Mouse (Mus musculus): Measurements from ENCODE around the gene Armc7. TPM values are rescaled to one million over a fixed set of nuclear protein-coding genes. Genes with fewer than 3 reads are reported as not detected.

The Armc7 gene
- total RNA-seq (2012; rRNA removed) (8.7 and 8.9 TPM in 2 replicates), total RNA-seq (2014; rRNA removed) (6.0 and 7.5 TPM in 2 replicates), polyA plus RNA-seq (2012; ENCODE audit: insufficient read length, low read depth) (12.5 TPM in 2 replicates)

DNA sequence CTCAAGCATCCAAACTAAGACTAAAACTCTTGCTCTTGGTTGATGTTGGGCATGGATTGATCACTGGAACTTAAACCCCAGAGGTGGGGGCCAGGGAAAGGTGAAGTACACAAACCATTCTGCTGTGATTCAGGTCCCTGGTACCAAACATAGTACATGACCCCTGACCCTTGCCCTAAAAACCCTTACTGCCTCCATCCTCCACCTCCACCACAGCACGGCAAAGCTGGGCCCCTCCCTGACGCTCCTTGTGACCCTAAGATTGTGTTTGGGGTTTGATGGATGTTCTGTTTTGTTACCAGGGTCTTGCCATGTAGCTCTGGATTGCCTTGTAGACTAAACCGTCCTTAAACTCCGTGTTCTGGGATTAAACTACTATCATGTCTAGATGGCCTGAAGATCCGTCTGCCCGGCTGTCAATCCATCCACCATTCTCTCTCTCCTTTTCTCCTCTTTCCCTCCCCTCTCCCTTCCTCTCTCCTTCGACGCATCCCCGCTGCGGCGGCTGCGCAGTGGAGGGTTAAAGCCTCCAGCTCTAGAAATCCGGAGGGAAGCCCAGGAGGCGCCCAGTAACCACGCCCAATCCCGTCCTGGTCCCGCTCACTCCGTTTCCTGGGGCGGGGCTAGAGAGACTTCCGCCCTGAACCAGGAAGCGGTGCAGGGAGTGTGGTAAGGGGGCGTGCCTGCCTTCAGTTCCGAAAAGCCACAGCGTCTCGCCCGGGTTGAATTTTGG lies at the start of gene Armc7:
Gene Armc7 (plus strand): TSS at position 643 of the 733 bp plus-strand sequence.
- Histone ChIP-seq H3K27ac (ENCODE audit: insufficient read depth, low read depth) (peak within 1 kb of the TSS; percentile 63), H3K27me3 (replicated peaks) (no peaks in the 10 kb centered on the region), H3K4me3 (replicated peaks in 1 of 3; ENCODE audit: low read depth in 2 of 3, low read length in 2 of 3, poor library complexity in 1 of 3) (peak within 1 kb of the TSS; percentile 80 to 93 (median 84)), H3K36me3 (replicated peaks in 1 of 2; ENCODE audit: control insufficient read depth in 1 of 2, insufficient read depth in 1 of 2, low read length in 1 of 2) (peaks cover 5 to 13% of the 10 kb centered on the region in 2 experiments), H3K4me2 (ENCODE audit: insufficient read depth, low read depth, poor library complexity, severe bottlenecking) (peak within 1 kb of the TSS; percentile 91), H3K4me1 (ENCODE audit: control insufficient read depth in 1 of 2, insufficient read depth in 2 of 2) (peaks cover 10 to 53% of the 10 kb centered on the region in 2 experiments), H3K9ac (ENCODE audit: insufficient read depth, low read depth) (peak within 1 kb of the TSS; percentile 86), H3K9me3 (replicated peaks; ENCODE audit: low read length) (no peaks in the 10 kb centered on the region), H3K79me2 (replicated peaks; ENCODE audit: control insufficient read depth, extremely low read depth, insufficient read depth, poor library complexity, severe bottlenecking) (peaks cover 32% of the 10 kb centered on the region)
- peak; percentile 99 for DNase-seq (ENCODE audit: extremely low read depth)
- in situ Hi-C loops (cut with MboI; ENCODE audit: low pct_ligation_motif_present, low pct_unique_long_range_greater_than_20kb, low sequenced_read_pairs) = loop anchor here (10.0 kb wide), 2 partner anchors 60 to 260 kb away; partner anchors contain the start of gene Atp5h
- TF ChIP-seq E2F4 (IDR thresholded peaks at IDR 0.05; ENCODE audit: insufficient replicate concordance, low read depth, low read length) (no peak), MAZ (IDR thresholded peaks at IDR 0.05; ENCODE audit: low read depth, low read length) (no peak), SMC3 (IDR thresholded peaks at IDR 0.05; ENCODE audit: low read depth, low read length) (no peak), MEF2A (IDR thresholded peaks at IDR 0.05; ENCODE audit: borderline replicate concordance, low read depth, low read length) (peak; percentile 50; the same call in 1 of the 2 replicates), SIN3A (IDR thresholded peaks at IDR 0.05; ENCODE audit: low read length) (peak; percentile 99), TCF12 (IDR thresholded peaks at IDR 0.05; ENCODE audit: low read depth, low read length) (peak; percentile 68; the same call in 1 of the 2 replicates), PAX5 (IDR thresholded peaks at IDR 0.05; ENCODE audit: low read length) (no peak), IRF4 (IDR thresholded peaks at IDR 0.05; ENCODE audit: low read depth, low read length) (peak; percentile 32; the same call in 1 of the 2 replicates), MAFK (IDR thresholded peaks at IDR 0.05; ENCODE audit: insufficient replicate concordance, low read length) (no peak), MYC (IDR thresholded peaks at IDR 0.05; ENCODE audit: low read depth, low read length) (no peak), EP300 (IDR thresholded peaks at IDR 0.05; ENCODE audit: low read length) (no peak), RAD21 (IDR thresholded peaks at IDR 0.05; ENCODE audit: low read depth, low read length) (no peak), RCOR1 (conservative IDR thresholded peaks at IDR 0.05; ENCODE audit: low read depth, low read length) (0 out of 2 replicates have a peak, but pooled peaks have one; percentile 25), TBP (conservative IDR thresholded peaks at IDR 0.05; ENCODE audit: low read depth, low read length) (no peak; the same call in 1 of the 2 replicates), CHD1 (IDR thresholded peaks at IDR 0.05; ENCODE audit: low read depth, low read length) (no peak), MXI1 (IDR thresholded peaks at IDR 0.05; ENCODE audit: low read depth, low read length) (peak; percentile 96), ELF1 (IDR thresholded peaks at IDR 0.05; ENCODE audit: low read depth, low read length) (peak; percentile 99), USF1 (IDR thresholded peaks at IDR 0.05; ENCODE audit: low read depth, low read length) (no peak), JUND (conservative IDR thresholded peaks at IDR 0.05; ENCODE audit: low read depth, low read length) (no peak), HCFC1 (IDR thresholded peaks at IDR 0.05; ENCODE audit: low read depth, low read length) (peak; percentile 79), ZC3H11A (IDR thresholded peaks at IDR 0.05; ENCODE audit: low read depth, low read length) (no peak), POLR2A (IDR thresholded peaks at IDR 0.05; ENCODE audit: low read depth, low read length) (peak; percentile 92), NELFE (IDR thresholded peaks at IDR 0.05; ENCODE audit: low read depth, low read length) (peak; percentile 84), ZMIZ1 (IDR thresholded peaks at IDR 0.05; ENCODE audit: low read depth, low read length) (peak; percentile 79; the same call in 1 of the 2 replicates), ETS1 (conservative IDR thresholded peaks at IDR 0.05; ENCODE audit: low read depth, low read length) (peak; percentile 53; the same call in 1 of the 2 replicates), USF2 (conservative IDR thresholded peaks at IDR 0.05; ENCODE audit: low read depth, low read length) (no peak), CTCF (conservative IDR thresholded peaks at IDR 0.05 in 1 of 2, IDR thresholded peaks at IDR 0.05 in 1 of 2; ENCODE audit: low read depth in 2 of 2, low read length in 2 of 2) (0 out of 4 replicates have a peak, but pooled peaks of 1 of the 2 experiments have one; percentile 4), BHLHE40 (IDR thresholded peaks at IDR 0.05; ENCODE audit: low read depth, low read length) (peak; percentile 25; the same call in 1 of the 2 replicates), KAT2A (IDR thresholded peaks at IDR 0.05; ENCODE audit: insufficient replicate concordance, low read length) (0 out of 2 replicates have a peak, but pooled peaks have one; percentile 50), NRF1 (IDR thresholded peaks at IDR 0.05; ENCODE audit: low read depth, low read length) (peak; percentile 91)
- dilution Hi-C loops (cut with MboI; ENCODE audit: extremely low pct_ligation_motif_present, extremely low pct_unique_long_range_greater_than_20kb, low sequenced_read_pairs) = no loop called here
